Mouse (Mus musculus): ENCODE measurements at regions not wholly inside any gene's neighbourhood (a gene's known extent, or its start where the extent isn't known, plus 50 kb on each side); places are given as distances from the start of the nearest gene placed in this dataset.

DNA sequence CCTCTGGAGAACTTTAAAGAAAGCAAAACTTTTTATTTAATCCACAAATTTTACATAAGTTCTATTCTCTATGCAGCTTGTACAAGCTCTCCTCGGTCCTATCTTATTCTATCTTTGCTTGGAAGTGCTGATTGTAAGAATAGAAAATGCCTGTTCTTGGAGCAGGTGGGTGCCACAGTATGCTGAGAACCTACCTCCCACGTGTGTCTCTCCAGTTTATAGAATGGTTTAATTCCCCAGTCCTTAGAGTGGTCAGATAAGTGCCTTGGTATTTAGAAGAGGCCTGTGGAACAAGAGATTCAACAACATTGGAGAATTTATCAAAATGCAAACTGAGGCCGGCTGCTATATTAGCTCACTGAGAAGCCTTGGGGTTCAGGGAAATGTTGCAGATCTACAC is 639.2 kb upstream of the Zeb2 start:
- DNase-seq (ENCODE audit: low spot score in 2 of 2), result no peak

DNA sequence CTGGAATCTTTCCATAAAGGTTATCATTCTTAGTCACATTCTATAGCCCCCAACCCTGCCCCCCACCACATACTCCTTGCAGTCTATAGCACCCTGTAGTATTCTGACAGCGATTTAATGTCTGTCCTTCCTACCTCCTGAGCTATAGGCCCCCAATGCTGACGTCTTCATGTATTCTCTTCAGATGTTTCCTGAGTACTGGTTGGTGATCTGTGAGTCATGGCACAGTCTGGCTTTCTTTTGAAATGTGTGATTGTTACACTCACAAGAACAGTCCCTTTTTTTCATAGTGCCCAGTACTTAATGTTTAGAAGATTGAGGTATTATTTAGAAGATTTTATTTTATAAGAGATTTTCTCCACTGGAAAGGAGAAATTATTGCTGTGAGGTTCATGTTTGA is 634.6 kb upstream of the Zeb2 start:
- DNase-seq (ENCODE audit: low spot score in 2 of 2), result no peak

DNA sequence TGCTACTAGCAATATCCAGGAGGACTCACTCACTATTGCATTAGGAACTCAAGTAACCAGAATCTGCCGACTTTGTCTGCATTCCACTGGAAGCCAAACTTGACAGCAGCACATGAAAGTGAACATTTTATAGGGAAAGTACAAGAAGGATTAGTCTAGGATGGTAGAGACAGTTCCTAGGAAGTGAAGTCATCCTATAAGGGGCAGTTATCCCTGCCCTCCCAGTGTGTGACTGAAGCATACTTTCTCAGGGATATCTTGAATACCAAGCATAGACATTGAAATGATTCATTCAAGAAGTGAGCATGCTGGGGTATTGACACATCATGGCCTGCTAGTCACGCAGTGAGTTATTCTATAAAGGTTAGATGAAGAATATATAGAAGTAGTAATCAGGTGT is 632.2 kb upstream of the Zeb2 start:
- DNase-seq (ENCODE audit: low spot score in 2 of 2), result no peak

DNA sequence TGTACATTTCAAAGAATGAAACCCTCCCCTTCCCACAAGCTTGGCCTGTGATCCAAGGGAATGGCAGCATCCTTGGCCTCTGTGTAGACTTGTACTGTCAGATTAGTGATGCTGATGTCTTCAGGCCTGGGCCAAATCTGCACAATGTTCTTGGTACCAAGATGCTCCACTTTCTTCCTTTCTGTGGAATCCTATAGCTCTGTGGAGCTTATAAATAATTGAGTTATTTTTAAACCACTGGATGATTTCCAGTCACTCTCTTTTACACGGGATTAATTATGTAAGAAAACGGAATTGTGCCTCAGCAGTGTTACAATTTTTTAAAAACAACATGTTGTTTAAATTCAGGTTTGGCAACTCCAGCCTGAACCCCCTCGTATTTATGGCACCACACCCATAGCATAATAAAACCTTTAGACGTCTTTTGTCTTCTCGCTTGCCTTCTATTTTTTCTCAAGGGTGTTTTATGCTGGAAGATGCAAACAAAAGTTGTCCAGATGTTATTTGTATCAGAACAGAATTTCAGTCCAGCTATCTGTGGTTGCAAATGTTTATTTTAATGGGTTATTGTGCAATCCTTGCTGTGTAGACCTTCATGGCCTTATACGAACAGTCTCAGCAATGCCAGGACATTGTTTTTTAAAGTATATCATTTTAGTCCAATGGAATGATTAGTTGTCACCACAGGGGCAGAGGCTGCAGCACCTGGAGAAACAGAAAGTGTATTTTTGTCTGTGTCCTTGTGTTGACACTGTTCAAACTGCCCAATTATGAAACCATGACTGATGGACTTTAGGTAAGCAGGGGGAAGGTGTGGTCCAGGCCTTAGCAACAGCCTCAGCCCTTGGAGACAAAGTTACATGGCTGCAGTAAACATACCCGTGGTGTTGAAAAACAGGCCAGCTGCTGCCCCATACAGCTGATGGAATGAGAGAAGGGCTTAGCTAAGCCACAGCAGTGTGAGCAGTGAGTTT is 630.4 kb upstream of the Zeb2 start:
- no peak for DNase-seq (ENCODE audit: low spot score in 2 of 2)

DNA sequence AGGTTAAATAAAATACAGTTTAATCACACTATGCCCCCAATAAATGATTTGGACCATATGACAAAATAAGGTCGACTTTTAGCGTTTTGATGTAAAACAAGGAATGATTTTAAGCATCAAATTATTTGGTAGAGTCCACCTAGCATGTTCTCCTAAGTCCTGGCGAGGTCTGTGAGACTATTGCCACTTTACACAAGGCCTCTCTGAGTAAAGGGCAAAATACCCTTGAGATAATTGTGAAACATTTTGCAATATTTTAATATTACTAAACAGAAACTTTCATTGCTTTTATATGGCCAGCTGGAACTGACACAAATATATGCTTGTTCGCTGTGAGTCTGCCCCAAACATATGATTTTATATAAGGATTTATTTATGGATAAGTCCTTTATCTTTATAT is 629.4 kb upstream of the Zeb2 start:
- DNase-seq (ENCODE audit: low spot score in 2 of 2), result no peak

DNA sequence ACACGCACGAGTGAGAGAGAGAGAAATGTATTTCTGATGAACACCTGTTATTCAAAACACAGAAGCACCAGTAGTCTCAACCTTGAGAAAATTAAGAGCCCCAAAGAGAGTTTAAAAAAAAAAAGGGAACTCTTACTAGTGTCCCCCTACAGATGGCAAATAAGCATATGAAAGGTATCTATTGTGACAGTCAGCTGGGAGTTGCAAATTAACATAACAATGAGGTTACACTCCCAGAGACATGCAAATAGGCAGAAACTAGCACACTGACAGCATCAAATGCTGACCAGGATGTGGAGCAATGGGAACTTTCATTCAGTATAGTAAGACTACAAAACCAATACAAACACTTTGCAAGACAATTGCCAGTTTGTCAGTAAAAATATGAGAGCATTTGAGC is 619.1 kb upstream of the Zeb2 start:
- peak in 1 of 2 experiments; percentile 2 for DNase-seq (ENCODE audit: low spot score in 2 of 2)

DNA sequence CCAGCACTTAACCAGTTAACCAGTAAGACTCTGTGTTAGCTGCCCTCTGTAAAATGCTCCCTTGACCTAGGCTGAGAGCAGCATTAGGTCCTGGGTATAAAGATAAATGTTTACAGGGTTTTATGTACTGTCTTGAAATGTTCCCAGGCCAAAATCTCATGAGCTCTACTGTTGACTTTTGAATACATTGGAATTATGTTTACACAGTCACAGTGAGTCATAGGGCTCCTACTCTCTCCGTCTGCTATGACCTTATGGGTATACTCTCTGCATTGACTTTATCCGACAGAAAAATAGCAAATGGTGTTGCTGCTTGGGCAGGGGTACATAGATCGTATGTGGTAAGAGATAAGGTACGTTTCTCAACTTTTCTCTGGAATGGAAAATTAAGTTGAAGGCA is 596.8 kb upstream of the Zeb2 start:
- no peak for DNase-seq (ENCODE audit: low spot score in 2 of 2)

DNA sequence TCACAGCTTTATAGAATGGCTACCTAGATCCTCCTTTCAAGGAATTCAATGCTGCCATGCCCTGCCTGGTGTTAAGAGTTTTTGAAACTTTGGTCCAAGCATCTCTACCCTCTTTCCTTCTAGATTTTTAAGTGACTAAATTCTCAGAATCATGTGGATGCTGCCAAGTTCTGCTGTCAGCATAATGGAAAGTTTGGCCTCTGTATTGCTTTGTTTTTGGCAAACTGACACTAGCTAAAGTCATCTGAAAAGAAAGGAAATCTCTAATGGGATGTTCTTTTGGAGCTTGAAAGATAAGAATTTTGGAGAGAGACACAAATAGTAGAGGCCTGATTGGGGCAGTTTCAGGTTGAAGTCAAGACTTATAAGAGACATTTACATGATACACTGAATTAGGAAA is 589.8 kb upstream of the Zeb2 start:
- no peak for DNase-seq (ENCODE audit: low spot score in 2 of 2)

DNA sequence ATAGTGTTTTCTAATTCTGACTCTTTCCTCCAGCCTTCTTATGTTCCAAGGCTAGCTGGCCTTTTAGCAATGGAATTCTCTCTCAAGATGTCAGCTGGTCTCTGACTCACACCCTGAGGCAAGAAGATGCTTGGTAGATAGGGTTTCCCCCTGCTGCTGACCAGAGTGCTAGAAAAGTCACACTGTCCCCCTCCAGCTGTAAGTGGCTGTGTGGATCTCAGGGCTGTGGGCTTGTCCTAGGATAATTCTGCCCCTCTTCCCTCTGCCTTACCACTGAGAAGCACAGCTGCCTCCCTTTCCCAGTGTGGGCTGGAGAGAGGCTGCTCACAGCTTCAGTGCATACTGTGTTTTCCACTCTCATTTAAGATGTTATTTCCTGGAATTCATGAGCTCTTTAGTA is 585.3 kb upstream of the Zeb2 start:
- no peak for DNase-seq (ENCODE audit: low spot score in 2 of 2)

DNA sequence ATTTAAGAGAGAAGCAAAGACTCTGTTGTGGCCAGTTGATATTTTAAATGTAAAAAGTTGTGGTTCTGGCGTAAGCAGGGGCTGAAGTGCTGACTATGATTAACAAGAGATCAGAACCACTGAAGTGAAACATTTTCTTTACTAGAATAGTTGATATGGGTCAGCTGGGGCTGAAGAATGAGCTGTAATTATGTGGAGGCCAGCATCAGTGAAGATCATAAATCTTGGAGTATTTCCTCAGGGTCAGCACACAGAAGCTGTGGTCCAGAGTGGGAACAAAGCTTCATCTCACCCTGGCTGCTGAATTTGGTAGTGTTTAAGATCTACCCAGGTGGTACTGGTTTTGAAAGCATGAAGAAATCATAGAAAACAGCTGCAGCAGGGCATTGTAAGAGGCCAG is 583.4 kb upstream of the Zeb2 start:
- DNase-seq (ENCODE audit: low spot score in 2 of 2), result no peak

DNA sequence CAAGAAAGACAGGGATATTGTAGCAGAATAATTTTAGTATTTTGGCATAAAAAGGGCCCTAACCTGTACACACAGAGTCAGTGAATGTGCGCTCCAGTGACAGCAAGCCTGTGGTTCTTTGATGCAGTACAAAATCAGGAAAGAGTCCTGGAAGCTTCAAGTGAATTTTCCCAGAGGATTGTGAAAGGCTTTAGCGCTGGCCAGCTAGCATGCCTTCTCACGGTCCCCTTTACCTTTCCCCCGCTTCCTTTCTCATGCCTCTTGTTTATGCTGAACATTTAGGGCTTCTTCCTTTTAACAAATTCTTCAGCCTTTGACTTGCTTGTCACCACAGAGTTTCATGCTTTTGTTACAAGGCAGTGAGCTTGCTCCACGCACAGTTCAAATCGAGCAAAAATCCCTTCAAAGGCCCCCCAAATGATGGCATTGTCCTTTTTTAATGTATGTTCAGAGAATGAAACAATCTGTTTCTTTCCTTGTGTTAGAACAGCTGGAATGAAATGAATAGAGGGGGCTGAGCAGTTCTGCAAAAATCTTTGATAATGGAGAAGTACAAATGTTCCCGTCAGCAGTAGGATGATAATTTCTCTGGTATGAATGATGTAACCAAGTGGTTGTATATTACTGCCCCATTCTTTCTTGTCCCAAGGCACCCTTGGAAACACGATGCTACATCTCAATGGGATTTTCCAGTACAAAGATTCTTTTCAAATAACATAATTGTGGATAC is 576.3 kb upstream of the Zeb2 start:
- DNase-seq (ENCODE audit: low spot score in 2 of 2), result no peak

DNA sequence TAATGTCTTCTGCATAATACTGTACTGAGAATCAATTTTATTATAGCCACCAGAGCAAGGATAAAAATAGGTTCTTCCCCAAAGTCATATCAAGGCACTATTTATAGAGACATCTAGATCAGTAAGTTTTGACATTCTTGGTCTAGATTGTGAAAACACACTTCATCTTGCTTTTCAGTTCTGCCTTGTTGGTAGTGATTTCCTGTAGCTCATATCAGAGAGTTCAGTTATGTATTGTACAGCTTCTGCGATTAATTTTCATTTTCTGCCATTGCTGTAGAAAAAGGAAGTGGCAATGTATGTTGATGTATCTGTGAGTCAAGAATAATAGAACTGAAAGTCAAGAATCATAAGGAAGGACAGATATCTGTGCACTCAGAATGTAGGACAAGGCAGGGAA is 575.6 kb upstream of the Zeb2 start:
- no peak for DNase-seq (ENCODE audit: low spot score in 2 of 2)

DNA sequence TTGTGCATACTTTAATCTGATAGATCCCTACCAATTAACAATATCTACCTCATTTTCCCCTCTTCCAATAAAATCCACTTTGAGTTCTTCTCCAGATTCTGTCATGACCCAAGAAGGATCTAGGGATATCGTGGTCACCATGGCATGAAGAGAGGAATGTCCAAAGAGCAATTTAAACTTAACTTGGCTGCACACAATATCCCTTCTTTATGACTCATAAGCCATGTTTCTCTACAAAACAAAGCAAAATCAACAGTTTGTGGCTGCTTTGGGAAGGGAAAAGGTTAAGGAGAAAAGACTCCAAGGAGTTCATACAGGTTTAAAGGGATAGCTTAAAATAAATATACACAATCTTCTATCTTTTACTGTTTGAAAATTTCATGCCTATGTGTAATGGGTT is 571.8 kb upstream of the Zeb2 start:
- DNase-seq (ENCODE audit: low spot score in 2 of 2), result no peak

DNA sequence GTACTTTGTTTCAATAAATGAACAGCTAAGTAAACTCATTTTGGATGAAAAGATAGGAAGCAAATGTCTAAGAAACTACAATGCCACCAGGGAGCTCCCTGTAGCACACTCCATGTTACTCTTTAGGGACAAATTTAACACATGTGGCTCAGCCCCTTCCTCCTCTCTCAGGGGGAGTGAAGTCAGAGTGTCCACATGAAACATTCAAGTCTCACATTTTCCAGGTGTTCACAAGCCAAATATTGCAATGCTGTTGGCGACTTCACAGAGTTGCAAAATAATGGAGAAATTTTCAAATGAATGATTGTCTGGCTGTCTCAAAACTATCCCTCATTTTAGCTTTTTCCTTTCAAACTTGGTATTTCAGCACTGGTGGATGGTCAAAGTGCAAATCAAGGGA is 564.1 kb upstream of the Zeb2 start:
- no peak for DNase-seq (ENCODE audit: low spot score in 2 of 2)

DNA sequence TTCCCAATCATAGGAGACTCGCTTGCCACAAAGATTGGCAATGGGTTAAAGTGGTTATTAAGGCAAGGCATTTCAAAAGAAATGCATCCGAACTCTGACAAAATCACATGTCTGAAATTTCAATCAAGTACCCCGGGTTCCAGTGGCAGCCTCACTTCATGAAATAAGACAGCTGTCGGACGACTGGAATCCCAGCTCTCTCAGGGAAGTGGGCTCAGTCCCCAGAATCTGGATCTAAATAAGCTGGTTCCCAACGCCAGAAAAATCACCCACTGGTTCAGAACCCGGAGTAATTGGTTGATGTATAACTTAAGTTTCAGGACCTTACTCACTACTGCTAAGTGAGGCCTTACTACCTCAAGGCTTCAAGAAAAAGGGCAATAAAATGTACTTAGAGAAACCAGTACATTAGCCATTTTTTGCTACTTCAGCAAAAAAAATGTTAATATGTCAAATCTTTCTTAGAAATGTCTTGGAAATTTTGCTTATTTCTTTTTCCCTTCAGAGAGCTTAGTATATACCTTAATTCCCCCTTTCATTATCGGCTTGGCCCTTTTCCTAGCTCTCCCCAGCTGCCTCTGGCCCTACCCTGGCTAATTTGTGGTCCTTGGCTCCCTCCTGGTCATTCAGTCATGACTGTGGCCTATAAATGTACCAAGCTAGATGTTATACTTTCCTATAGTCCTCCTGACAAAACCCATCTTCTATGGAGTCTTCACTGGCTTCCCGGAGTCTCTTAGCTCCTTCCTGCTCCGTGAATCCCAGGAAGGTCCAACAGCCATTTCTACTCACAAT is 562.1 kb upstream of the Zeb2 start:
- no peak for DNase-seq (ENCODE audit: low spot score in 2 of 2)

DNA sequence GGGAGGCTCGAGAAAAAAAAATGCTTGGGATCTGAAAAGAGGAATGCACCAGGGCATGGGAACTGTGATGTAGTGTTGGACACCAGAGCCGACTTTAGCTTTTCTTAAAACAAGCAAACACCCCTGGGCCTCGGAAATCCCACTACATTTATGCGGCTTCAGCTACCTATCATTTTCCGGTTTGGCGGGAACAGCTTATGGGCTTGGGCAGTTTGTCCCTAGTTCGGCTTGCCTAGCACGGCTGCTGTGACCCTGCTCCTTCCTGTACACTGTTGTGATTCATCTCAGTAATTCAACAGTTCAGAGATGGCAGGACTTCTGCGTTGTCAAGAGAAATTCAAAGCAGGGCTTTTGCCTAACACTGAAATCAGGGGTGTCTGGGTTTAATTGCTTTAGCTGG is 561.5 kb upstream of the Zeb2 start:
- DNase-seq (ENCODE audit: low spot score in 2 of 2), result no peak

DNA sequence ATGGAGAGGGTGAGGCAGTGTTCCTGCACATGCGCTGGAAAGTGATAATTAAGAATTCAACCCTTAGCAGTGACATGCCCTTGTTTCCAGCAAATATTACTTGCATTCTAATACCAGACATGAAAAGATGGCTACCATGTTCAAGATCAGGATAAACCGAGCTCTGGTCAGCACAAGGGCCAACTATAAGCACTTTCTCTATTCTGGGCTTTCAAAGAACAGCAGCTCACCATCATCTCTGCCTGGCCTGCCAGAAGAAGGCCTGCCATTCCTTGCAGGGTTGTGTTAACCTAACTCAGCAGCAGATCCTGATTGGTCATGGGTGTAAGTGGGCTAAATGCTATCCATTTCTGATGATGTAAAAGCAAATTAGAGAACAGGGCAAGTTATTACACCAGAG is 558.6 kb upstream of the Zeb2 start:
- DNase-seq (ENCODE audit: low spot score in 2 of 2), result no peak

DNA sequence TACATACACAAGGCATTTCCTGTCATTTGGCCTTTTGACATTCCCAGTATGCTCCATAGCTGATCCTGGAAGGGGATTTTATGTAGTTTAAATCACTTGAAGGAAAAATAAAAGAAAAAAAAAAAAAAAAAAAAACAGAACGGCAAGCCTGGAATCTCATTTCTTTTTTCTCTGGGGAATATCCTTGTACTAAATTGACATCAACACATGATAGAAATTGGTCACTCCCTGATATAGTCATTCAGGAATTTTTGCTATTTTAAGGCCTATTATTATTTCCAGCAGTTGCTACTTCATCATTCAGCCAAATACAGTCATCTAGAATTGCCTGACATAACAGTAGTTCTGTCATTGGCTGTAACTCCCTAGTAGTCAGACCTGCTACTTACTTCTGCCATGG is 538.8 kb upstream of the Zeb2 start:
- no peak for DNase-seq (ENCODE audit: low spot score in 2 of 2)

DNA sequence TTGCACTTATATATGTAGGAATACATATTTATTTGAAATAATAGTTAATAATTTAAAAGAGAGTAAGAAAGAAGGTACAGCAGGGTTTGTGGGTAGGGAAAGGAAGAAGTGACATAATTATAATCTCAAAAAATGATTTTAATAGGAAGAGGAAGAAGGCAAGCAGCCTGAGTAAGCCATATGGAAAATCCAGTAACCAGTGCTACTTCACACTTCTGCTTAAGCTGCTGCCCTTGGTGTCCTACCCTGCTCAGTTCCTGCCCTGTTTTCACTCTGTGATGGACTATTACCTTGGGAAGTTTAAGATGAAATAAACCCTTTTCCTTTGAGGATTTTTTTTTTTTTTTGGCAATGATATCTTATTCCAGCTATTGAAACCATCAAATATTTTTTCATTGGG is 537.5 kb upstream of the Zeb2 start:
- DNase-seq (ENCODE audit: low spot score in 2 of 2), result no peak

DNA sequence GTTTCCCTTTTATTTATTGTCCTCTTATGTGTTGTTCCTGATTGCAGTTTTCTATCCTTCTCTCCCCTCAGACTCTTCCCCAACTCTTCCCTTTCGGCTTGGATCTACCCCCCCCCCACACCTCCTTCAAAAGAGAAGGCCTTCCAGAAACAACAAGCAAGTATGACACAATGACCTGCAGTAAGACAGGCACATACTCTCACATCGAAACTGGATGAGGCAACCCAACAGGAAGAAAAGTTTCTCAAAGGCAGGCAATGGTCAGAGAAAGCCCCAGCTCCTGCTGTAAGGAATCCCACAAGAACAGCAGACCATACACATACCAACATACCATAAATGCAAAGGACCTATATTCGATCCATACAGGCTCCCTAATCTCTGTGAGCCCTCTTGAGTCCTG is 535.8 kb upstream of the Zeb2 start:
- no peak for DNase-seq (ENCODE audit: low spot score in 2 of 2)

DNA sequence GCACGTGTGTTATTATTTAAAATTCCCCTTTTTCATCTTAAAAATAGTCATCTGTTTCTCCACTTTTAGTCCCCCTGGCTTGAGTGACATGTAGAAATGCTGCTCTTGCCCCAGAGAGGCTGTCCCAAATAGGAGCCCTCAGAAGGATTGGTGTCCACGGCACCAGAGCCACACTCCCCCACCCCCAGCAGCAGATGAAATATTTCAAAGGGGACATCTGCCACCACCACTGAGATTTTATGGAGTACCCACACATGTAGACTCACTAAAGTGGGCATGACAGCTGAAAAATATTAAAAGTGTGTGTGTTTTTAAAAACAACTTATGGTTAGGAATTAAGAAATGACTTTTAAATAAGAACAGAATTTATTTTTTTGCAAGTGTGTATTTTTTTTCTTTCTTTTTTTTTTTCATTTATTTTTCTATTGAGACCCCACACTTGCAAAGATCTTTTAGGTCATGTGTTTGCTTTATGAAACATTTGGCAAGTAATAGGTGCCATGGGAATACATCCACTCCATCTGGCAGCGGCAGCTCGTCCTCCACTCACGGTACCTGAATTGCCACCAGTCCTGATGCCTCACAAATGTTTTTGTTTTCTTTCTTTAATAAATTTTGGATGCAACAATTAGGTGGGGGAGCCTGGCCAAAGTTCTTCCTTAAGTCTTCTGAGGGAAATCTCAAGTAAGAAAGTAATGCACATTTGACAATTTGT is 533.2 kb upstream of the Zeb2 start:
- no peak for DNase-seq (ENCODE audit: low spot score in 2 of 2)

DNA sequence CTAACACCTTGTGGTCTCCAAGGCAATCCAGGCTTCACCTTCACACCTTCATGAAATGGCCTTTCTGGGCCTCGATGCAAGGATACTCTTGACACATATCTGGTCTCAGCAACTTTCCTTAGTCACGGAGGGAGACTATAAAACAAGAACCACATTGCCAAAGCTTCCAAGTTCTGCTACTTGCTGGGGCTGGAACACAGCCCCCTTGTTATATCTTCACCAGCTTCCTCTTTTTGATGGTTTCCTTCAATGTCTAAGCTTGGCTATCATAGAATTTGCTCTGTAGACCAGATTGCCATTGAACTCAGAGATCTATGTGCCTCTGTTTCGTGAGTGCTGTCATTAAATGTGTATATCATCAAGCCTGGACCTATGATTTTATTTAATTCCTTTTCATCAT is 530.7 kb upstream of the Zeb2 start:
- DNase-seq (ENCODE audit: low spot score in 2 of 2), result no peak

Measured in spleen, postnatal 36 days (tissue).